Mouse (Mus musculus): ENCODE results near the gene Utf1.

DNA sequence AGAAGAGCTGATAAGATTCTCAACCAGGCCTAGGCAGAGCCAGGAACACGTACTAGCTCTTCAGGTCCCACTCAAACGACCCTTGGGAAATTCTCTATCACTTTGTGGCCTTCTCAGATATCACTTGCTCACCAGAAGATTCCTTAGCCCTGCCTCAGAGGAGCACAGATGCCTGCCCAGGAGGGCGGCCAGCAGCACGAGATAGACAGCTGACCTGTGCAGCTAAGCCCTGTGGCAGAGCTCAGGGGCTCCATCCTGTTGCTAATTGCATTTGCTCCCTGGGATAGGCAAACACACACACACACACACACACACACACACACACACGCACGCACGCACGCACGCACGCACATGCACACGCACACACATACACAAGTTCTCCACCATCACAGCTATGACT, 38.5 kb downstream of the Utf1 start:
- TF ChIP-seq ZC3H11A (IDR thresholded peaks at IDR 0.05; ENCODE audit: borderline replicate concordance, low read depth, low read length), result no peak
- no peak for TF ChIP-seq MAFK (IDR thresholded peaks at IDR 0.05; ENCODE audit: insufficient read depth, low read depth, low read length)
